Mouse (Mus musculus) left cerebral cortex, adult 18-20 months (tissue): ENCODE results near the gene Fgf4. TPM values are rescaled to one million over a fixed set of nuclear protein-coding genes. Genes with fewer than 3 reads are reported as not detected.
A peak's percentile ranks its signal among the peaks of the same experiment; 100 is the strongest.

Source experiments
- DNase-seq, 2 experiments: peaks; one replicate each; pipeline ENCODE4 v3.0.0; 2021 to 2022; ENCODE audit warnings: low spot score in 2 of 2, mixed read lengths in 1 of 2
- total RNA-seq, 2 experiments: library from RNA; stranded (reverse); gene quantifications; 2 replicates each; pipeline ENCODE4 v1.2.3; 2021

Gene Fgf4
- total RNA-seq, 2 experiments from 2014 or later, result not detected

DNA sequence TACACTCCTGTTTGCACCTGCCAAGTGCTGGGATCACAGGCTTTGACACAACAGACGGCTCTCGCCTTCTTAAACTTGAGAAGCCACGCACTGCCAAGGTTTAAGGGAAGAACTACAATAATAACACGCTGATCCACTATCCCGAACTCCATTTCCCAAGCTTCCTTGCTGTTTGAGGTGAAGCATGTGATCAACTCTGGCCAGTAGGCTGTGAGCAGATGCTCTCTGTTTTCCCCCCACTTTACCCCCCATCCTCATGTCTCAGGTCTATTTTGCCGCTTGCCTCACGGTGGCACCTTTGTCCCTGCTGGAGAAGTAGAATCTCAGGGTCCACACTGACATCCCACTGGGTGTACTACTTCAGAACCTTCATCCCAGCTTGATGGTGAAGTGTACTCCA, 61.5 kb downstream of the Fgf4 start:
- peak; percentile 23 to 38 for DNase-seq

DNA sequence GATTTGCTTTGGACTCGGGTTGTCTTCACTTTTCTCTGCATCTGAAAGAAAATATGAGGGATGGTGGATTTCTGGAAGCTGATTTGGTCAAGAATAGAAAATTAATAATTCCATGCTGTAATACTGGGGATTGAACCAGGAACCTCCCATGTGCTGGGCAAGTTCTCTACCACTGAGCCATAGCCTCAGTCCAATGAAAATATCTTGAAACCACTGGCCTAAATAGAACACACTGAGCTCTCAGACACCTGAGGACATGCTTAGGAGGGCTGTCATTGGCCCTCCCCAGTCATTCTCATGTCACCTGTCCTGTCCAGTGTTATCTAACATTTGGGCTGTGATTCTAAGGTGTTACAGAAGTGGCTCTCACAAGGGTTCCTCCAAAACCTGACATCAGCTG, 64.0 kb downstream of the Fgf4 start:
- peak; percentile 23 to 45 for DNase-seq

DNA sequence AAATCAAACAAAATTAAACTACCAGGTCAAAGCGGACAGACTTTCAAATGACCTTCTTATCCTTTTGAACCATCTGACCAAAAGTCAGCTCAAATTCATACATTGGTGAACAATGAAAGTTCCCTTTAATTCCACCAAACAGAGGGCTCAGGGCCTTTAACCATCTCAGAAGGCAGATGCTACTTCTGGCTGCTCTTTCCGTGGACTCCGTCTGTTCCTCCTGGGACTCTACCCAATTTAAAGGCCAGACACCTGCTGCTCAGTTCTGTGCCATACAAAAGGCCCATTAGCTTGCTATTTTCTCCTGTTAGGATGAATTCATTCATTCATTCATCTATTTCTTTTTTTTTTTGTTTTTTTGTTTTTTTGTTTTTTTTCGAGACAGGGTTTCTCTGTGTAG, 65.7 kb downstream of the Fgf4 start:
- no peak for DNase-seq

DNA sequence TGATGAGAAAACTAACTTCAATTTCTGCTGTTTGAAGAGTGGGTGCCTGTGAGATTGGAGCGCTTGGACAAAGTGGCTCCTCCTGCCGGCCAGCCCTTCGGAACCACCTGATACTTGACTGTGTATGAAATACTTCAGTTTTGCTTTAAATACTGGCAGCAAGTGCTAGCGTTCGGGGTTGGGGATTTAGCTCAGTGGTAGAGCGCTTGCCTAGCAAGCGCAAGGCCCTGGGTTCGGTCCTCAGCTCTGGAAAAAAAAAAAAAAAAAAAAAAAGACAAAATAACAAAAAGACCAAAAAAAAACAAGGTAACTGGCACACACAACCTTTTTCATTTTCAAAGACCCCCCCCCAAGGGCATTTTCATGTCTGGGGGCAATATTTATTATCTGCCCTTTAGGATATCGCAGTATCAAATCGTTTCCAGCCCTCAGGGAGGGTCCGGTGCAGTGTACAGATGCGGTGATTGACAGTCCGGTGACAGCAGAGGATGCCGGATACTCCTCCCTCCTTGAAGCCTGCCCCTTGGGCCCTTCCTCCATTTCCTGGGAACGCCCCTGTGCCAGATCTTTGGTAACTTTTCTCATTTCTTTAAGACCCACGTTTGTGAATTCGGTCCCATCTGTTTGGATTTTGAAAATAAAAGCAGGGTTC, 67.3 kb downstream of the Fgf4 start:
- DNase-seq, result peak; percentile 85 to 89

Other genes with a start within 250 kb of the Fgf4 start
- 1 to 10 TPM; 2.5 to 4.1 TPM for gene Ano1, start 95.4 kb upstream of the Fgf4 start, total RNA-seq
- 1 to 10 TPM in 1 of 2 experiments, under 1 TPM in 1; 0.61 to 1.1 TPM for gene Fgf3, start 9.3 kb upstream of the Fgf4 start, total RNA-seq
- not detected for gene Fgf15, start 49.2 kb downstream of the Fgf4 start, total RNA-seq
- 10 to 100 TPM; 27.0 to 27.2 TPM for gene LTO1, start 67.7 kb downstream of the Fgf4 start, total RNA-seq
- gene Ccnd1, start 92.6 kb downstream of the Fgf4 start, total RNA-seq, result 10 to 100 TPM; 42.9 to 57.5 TPM